Mouse (Mus musculus): ENCODE results near the gene Rnase11.

Rnase11 gene

GRCm38 (mm10) chr14:51007914-51008713 is 41.8 kb downstream of the Rnase11 start:
- peak; percentile 39 to 69 for DNase-seq

- DNase-seq = no peak
Measured at GRCm38 (mm10) chr14:51007152-51007801, 42.7 kb downstream of the Rnase11 start, which contains the start of gene Rnase10. TSS of gene Rnase10 (plus strand) at chr14:51007751.

Data from kidney, postnatal 4 days (tissue).